Mouse (Mus musculus) lung, adult 2 months (tissue): Measurements from ENCODE around the gene Gcn1l1.

ENCODE experiments used
- CTCF ChIP-seq: fragments of 200-500 bp; IDR thresholded peaks from 2 replicates; pipeline ENCODE4 v1.5.1; 2011; ENCODE audit warnings: mild to moderate bottlenecking, low read length, control low read depth; ENCODE audit not compliant: insufficient read depth
- POLR2A ChIP-seq: fragments of 200-500 bp; IDR thresholded peaks from 2 replicates; pipeline ENCODE4 v1.6.1; 2011; ENCODE audit warnings: low read depth, mild to moderate bottlenecking, control low read depth, low read length, borderline replicate concordance; ENCODE audit errors: extremely low read depth

DNA sequence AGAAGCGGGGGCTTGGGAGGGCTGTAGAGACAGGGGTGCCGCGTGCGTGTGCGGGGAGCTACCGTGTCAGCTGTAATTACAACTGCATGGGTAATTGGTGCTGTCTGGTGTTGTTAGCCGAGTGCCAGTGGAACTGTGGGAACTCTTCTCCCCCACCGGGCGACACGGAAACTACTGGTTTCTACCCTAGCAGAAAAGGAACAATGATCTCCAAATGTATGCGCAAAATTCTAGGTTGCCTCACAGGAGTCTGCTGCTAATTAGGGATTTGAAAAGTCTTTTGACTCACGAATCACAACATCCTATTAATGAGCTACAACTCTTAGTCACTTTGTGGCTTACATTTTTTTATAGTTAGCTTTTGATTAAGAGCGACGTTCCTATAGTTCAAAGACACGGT, 21.1 kb downstream of the Gcn1l1 start:
- no peak for TF ChIP-seq CTCF
- TF ChIP-seq POLR2A: no peak
